Mouse (Mus musculus) ES-Bruce4 (cell line): ENCODE results near the gene Naa35.
A peak's percentile ranks its signal among the peaks of the same experiment; 100 is the strongest.

Experiments used
- EP300 ChIP-seq: IDR thresholded peaks from 2 replicates; pipeline ENCODE4 v1.6.1; 2011; ENCODE audit warnings: low read depth, low read length; ENCODE audit not compliant: insufficient read depth
- POLR2A ChIP-seq: IDR thresholded peaks from one replicate; pipeline ENCODE4 v1.8.1; 2011; ENCODE audit warnings: low read length; ENCODE audit not compliant: insufficient read depth

GRCm38 (mm10) chr13:59557185-59557985 is 27.7 kb upstream of the Naa35 start:
- TF ChIP-seq EP300 (no peak), POLR2A (peak; percentile 68)
